Mouse (Mus musculus) erythroblast, embryonic 14.5 days (primary cell): Measurements from ENCODE around the gene Elovl4.

ENCODE experiments used
- GATA1 ChIP-seq: IDR thresholded peaks from 2 replicates; pipeline ENCODE4 v1.6.1; 2012; ENCODE audit warnings: low read length, inconsistent platforms, mixed read lengths
- TAL1 ChIP-seq: IDR thresholded peaks from 3 replicates; pipeline ENCODE4 v1.6.1; 2012; ENCODE audit warnings: low read length, inconsistent platforms, mixed read lengths

DNA sequence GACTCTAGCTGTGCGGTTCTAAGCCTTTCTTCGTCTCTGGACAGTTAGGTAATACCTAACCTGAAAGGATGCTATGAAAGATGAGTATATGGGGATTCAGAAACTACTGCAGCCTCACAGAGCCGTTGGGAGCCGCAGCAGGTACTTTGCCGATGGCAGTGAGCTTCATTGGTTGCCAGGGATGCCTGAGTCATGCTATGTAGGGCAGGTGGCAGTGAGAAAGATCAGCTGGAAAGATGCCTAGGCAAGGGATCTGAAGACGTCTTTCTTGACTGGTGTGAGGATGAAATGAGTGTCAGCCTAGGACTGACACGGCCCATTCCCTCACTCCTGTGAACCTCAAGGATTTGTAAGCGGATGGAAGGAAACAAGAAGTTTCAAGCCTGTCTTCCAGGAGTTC, 8.2 kb downstream of the Elovl4 start:
- TF ChIP-seq TAL1, result no peak
- TF ChIP-seq GATA1, result no peak
